Mouse (Mus musculus) adipocyte (in vitro differentiated cells): ENCODE data around the gene Txndc15.

Experiments used
- DNase-seq: peaks from one replicate; pipeline ENCODE4 v3.0.0-alpha.2; 2016; ENCODE audit warnings: low spot score

The Txndc15 gene

GRCm38 (mm10) chr13:55730716-55731115 lies 16.3 kb downstream of the Txndc15 start:
- no peak for DNase-seq

- DNase-seq = no peak
These were observed 17.7 kb downstream of the Txndc15 start for GRCm38 (mm10) chr13:55732121-55732520.

- DNase-seq = no peak
These were observed 19.4 kb downstream of the Txndc15 start for GRCm38 (mm10) chr13:55733628-55734502.

GRCm38 (mm10) chr13:55737885-55738284 lies 23.4 kb downstream of the Txndc15 start:
- DNase-seq = no peak

GRCm38 (mm10) chr13:55742306-55742705 lies 27.9 kb downstream of the Txndc15 start:
- DNase-seq = no peak

- no peak for DNase-seq
These were observed 39.9 kb downstream of the Txndc15 start for GRCm38 (mm10) chr13:55754380-55754779.

- DNase-seq = no peak
These were observed 42.3 kb downstream of the Txndc15 start for GRCm38 (mm10) chr13:55756789-55757188.

- no peak for DNase-seq
These were observed 43.2 kb downstream of the Txndc15 start for GRCm38 (mm10) chr13:55757645-55758044.

- no peak for DNase-seq
These were observed 46.1 kb downstream of the Txndc15 start for GRCm38 (mm10) chr13:55760576-55760975.

GRCm38 (mm10) chr13:55761486-55761885 lies 47.0 kb downstream of the Txndc15 start:
- DNase-seq = no peak

- DNase-seq = no peak
These were observed 59.9 kb downstream of the Txndc15 start for GRCm38 (mm10) chr13:55774352-55774751.

GRCm38 (mm10) chr13:55775056-55775455 lies 60.6 kb downstream of the Txndc15 start:
- no peak for DNase-seq
